Mouse (Mus musculus): ENCODE results near the gene Aup1.

- TF ChIP-seq CTCF (IDR thresholded peaks at IDR 0.05; ENCODE audit: control insufficient read depth, insufficient read depth, insufficient read length) (peak; percentile 47), CEBPB (IDR thresholded peaks at IDR 0.05; ENCODE audit: low read depth) (no peak)
Observed at GRCm38 (mm10) chr6:83054871-83055431, 630 bp downstream of the Aup1 start, which contains the start of gene Htra2.

All from C2C12 (cell line).